Mouse (Mus musculus) thymus, adult 2 months (tissue): ENCODE results near the gene Dirc2. TPM values are rescaled to one million over a fixed set of nuclear protein-coding genes. Genes with fewer than 3 reads are reported as not detected.

Source experiments
- DNase-seq: peaks from one replicate; pipeline ENCODE4 v3.0.0; 2021
- H3K27ac ChIP-seq: fragments of 200-500 bp; 2 replicates; pipeline ENCODE4 v1.5.1; 2012; ENCODE audit warnings: low read length, control low read depth; ENCODE audit not compliant: control insufficient read depth, insufficient read depth
- H3K27me3 ChIP-seq: fragments of 200-500 bp; 2 replicates; pipeline ENCODE4 v1.6.1; 2012; ENCODE audit warnings: mild to moderate bottlenecking, low read length, moderate library complexity, mixed read lengths; ENCODE audit not compliant: control insufficient read depth, insufficient read depth
- H3K36me3 ChIP-seq: fragments of 200-500 bp; 2 replicates; pipeline ENCODE4 v1.6.1; 2012; ENCODE audit warnings: mild to moderate bottlenecking, low read length, moderate library complexity; ENCODE audit not compliant: control insufficient read depth, insufficient read depth
- H3K4me1 ChIP-seq: fragments of 200-500 bp; replicated peaks from 2 replicates; pipeline ENCODE4 v1.6.1; 2012; ENCODE audit warnings: low read length; ENCODE audit not compliant: control insufficient read depth, insufficient read depth
- H3K4me3 ChIP-seq: fragments of 200-500 bp; 2 replicates; pipeline ENCODE4 v1.5.1; 2012; ENCODE audit warnings: mild to moderate bottlenecking, low read length, control low read depth, moderate library complexity; ENCODE audit not compliant: control insufficient read depth, insufficient read depth
- CTCF ChIP-seq: fragments of 200-500 bp; IDR thresholded peaks from 2 replicates; pipeline ENCODE4 v1.5.1; 2012; ENCODE audit warnings: mild to moderate bottlenecking, control low read depth, low read length, moderate library complexity, borderline replicate concordance; ENCODE audit not compliant: control insufficient read depth, poor library complexity, insufficient read depth; ENCODE audit errors: extremely low read depth
- POLR2A ChIP-seq: fragments of 200-500 bp; IDR thresholded peaks from 2 replicates; pipeline ENCODE4 v1.6.1; 2012; ENCODE audit warnings: mild to moderate bottlenecking, low read length, control low read depth, moderate library complexity; ENCODE audit not compliant: control insufficient read depth, poor library complexity, insufficient read depth; ENCODE audit errors: extremely low read depth
- WGBS: fragments of 180-500 bp; shearing (Covaris S2); methylation state at CpG from one replicate; pipeline ENCODE4 v1.1.7; 2018; 5-methylcytosine and 5-hydroxymethylcytosine counted together
- polyA plus RNA-seq: library from polyadenylated mRNA; depleted of rRNA; stranded (reverse); fragments of >200 nt; gene quantifications from 2 replicates; pipeline ENCODE4 v1.2.3, GENCODE M21; 2012

Gene Dirc2
- polyA plus RNA-seq, 1 experiment = 39.6 TPM

DNA sequence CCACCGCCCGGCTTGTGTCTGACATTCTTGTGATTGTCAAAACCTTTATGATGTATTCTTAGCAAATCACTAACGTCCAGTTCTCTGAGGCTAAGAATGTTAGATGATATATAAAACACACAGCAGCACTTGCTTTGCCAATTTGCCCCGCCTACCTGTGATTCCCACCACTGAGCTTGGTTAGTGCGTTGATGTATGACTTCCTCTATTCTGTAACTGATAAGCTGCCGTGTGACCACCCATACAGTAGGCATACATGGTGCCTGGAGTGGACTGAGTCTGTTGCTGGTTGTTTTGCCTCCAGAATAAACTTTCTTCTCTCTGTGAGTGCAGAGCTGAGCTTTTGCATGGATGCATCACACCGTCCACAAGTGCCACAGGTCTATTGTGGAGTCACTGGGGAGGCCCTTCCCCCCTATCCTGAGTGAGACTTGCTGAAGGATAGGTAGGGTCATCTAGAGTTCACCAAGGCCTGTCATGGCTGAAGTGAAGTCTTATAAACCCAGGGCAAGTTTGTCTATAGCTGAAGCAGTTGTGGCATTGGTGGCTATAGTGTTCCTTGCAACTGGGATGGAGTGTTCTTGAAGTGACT lies 15.1 kb upstream of the Dirc2 start:
- Histone ChIP-seq H3K27ac (no peak overlapping the region), H3K4me3 (no peak overlapping the region), H3K27me3 (no peaks in the 10 kb centered on the region), H3K4me1 (peaks cover 14% of the 10 kb centered on the region), H3K36me3 (peaks cover 11% of the 10 kb centered on the region; the same call in 1 of the 2 replicates)
- TF ChIP-seq POLR2A (no peak), CTCF (no peak)
- 66% methylated on average over 7 of the region's 7 CpGs for WGBS
- no peak for DNase-seq

DNA sequence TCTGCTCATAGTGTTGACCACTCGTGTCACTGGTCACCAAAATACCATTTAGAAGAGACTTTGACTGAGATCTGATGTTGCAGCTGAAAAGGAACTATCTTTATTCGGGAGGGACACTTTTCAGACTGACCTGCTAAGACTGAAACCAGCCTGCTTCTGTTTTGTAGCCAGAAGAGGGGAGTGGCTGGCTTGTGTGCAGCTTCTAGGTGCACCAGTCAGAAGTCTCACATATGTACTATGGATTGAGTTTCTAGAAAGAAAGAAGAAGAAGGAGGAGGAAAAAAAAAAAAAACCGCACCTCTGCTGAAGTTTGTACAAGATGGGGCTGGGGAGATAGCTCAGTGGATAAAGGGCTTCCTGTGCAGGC lies 14.0 kb upstream of the Dirc2 start:
- TF ChIP-seq CTCF (no peak), POLR2A (no peak)
- H3K27ac ChIP-seq = no peak overlapping the region
- WGBS = 79% methylated on average over 3 of the region's 3 CpGs
- no peaks in the 10 kb centered on the region for H3K27me3 ChIP-seq
- H3K4me1 ChIP-seq = peaks cover 14% of the 10 kb centered on the region
- DNase-seq = no peak
- H3K4me3 ChIP-seq = no peak overlapping the region
- peaks cover 8% of the 10 kb centered on the region; the same call in 1 of the 2 replicates for H3K36me3 ChIP-seq

DNA sequence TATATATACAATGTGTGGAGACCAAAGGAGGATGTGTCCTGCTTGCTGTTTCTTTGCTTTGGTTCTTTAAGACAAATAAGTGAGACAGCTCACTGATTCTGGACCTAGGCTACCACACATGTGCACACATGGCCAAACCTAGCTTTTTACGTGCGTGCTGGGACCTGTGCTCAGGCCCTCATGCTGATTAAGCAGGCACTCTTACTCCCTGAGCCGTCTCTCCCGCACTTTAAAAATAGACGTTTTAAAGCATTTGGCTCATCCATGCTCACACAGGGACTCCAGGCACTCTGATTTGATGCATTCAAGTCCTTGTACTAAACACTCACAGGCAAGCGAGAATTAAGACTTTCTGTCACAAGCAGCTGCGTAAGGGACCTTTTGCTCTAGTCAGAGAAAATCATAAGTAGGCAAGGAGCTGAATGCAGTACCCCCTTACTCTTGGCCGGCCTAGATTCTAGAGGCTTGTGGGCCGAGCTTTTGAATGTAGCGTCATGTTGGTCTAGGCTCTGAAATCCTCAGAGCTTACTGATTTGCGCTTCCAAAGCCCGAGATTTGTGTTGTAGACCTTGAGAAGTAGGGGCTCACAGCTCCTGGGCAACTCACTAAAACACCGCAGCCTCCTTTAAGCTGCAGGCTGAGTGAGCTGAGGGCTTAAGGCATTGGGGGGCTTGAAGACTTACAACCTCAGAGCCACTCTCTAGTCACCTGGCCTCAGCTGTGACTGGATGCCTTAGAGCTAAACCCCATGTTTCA lies 13.5 kb upstream of the Dirc2 start:
- Histone ChIP-seq H3K27me3 (no peaks in the 10 kb centered on the region), H3K4me3 (no peak overlapping the region), H3K27ac (no peak overlapping the region), H3K36me3 (peaks cover 3% of the 10 kb centered on the region; the same call in 1 of the 2 replicates), H3K4me1 (peaks cover 14% of the 10 kb centered on the region)
- no peak for DNase-seq
- no peak for TF ChIP-seq CTCF
- TF ChIP-seq POLR2A = no peak
- WGBS = 93% methylated on average over 13 of the region's 13 CpGs

DNA sequence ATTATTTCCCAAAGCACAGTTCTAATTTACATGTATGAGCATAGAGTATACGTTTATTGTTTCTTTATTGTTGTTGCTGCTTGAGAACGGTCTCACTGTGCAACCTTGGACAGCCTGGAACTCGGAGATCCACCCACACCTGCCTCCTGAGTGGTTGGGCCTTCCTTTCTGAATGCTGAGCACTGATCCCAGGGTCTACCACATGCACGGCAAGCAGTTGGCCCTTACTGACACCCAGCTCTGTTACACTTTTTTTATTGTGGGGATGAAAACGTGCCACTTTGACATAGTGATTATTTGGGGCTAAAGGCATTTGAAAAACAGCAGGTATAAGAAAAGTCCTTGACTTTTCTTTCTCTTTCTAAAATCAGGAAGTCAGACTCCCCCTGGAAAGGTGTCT lies 12.5 kb upstream of the Dirc2 start:
- Histone ChIP-seq H3K27ac (no peak overlapping the region), H3K27me3 (no peaks in the 10 kb centered on the region), H3K4me1 (peaks cover 14% of the 10 kb centered on the region), H3K36me3 (no peaks in the 10 kb centered on the region), H3K4me3 (no peak overlapping the region)
- WGBS = 95% methylated on average over 5 of the region's 5 CpGs
- no peak for DNase-seq
- TF ChIP-seq CTCF (no peak), POLR2A (no peak)

DNA sequence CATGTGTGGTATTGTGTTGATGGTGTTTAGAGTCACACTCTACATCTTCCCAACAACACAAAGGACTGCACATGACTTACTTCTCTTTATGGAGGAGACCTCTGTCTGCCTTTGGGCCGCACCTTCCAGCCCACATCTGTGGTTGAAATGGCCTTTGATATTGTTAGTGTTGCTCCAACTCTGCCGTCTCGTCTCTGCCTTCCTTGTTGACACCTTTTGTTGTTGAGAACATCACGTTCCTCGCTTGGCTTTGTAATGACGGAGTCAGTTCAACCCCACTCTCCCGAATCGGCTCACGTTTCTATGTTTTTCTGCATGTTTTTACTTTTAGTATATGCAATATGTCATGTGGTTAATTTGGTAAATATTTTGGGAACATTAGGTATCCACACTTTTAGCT lies 11.9 kb upstream of the Dirc2 start:
- no peak overlapping the region for H3K4me3 ChIP-seq
- H3K27me3 ChIP-seq = no peaks in the 10 kb centered on the region
- H3K36me3 ChIP-seq = no peaks in the 10 kb centered on the region
- no peak for DNase-seq
- TF ChIP-seq CTCF (no peak), POLR2A (no peak)
- H3K27ac ChIP-seq = no peak overlapping the region
- 90% methylated on average over 9 of the region's 9 CpGs for WGBS
- H3K4me1 ChIP-seq = peaks cover 14% of the 10 kb centered on the region

DNA sequence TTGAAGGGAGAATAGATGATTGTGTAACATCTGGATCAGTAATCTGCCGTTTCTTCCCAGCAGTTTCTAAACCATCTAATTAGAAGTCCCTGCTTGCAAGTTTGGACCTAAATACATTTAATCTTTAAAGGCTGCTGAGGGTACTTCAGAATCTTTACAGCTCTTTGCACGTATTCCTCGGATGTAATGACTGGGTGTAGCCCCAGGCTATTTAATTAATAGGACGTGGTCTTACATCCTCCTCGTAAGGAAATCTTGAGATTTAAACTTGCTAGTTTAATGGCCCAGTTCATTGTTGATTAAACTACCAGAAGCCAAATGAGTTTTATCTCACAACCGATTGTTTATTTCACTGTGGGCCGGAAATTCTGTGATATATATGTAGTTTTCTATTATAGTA lies 10.5 kb upstream of the Dirc2 start:
- 98% methylated on average over 7 of the region's 7 CpGs for WGBS
- H3K36me3 ChIP-seq = no peaks in the 10 kb centered on the region
- H3K4me3 ChIP-seq = no peak overlapping the region

More for the DNA sequence above, 10.5 kb upstream of the Dirc2 start:
- peaks cover 14% of the 10 kb centered on the region for H3K4me1 ChIP-seq
- DNase-seq = no peak
- H3K27me3 ChIP-seq = no peaks in the 10 kb centered on the region
- no peak overlapping the region for H3K27ac ChIP-seq
- no peak for TF ChIP-seq POLR2A
- TF ChIP-seq CTCF = no peak
